Mouse (Mus musculus): ENCODE measurements around the gene Snrk.

- TF ChIP-seq POLR2A (IDR thresholded peaks at IDR 0.05; ENCODE audit: borderline replicate concordance, insufficient read depth, low read length) (no peak), CTCF (IDR thresholded peaks at IDR 0.05; ENCODE audit: borderline replicate concordance, insufficient read depth, low read depth, low read length) (no peak)
These were observed 27.7 kb downstream of the Snrk start for GRCm38 (mm10) chr9:122144776-122145175.

Measured in cerebellum, adult 2 months (tissue).